Mouse (Mus musculus) embryonic facial prominence, embryonic 13.5 days (tissue): Measurements from ENCODE around the gene Urgcp. TPM values are rescaled to one million over a fixed set of nuclear protein-coding genes. Genes with fewer than 3 reads are reported as not detected.

Experiments
- ATAC-seq: fragments of 200-750 bp; cut with Nextera tagmentation; 2 replicates; pipeline ENCODE4 v1.8.0; 2017; ENCODE audit warnings: low read depth; ENCODE audit not compliant: insufficient number of reproducible peaks, insufficient read depth, low FRiP score, low TSS enrichment
- H3K27ac ChIP-seq: fragments of 300-500 bp; sonication (generic); 2 replicates; pipeline ENCODE4 v1.5.1; 2015; ENCODE audit warnings: moderate library complexity, mild to moderate bottlenecking, inconsistent platforms
- H3K27me3 ChIP-seq: fragments of 300-500 bp; sonication (generic); 2 replicates; pipeline ENCODE4 v1.6.1; 2015; ENCODE audit warnings: mild to moderate bottlenecking, inconsistent platforms
- H3K36me3 ChIP-seq: fragments of 300-500 bp; sonication (generic); 2 replicates; pipeline ENCODE4 v1.6.1; 2015; ENCODE audit warnings: mild to moderate bottlenecking, inconsistent platforms
- H3K4me1 ChIP-seq: fragments of 300-500 bp; sonication (generic); 2 replicates; pipeline ENCODE4 v1.6.1; 2015; ENCODE audit warnings: inconsistent platforms
- H3K4me2 ChIP-seq: fragments of 300-500 bp; sonication (generic); 2 replicates; pipeline ENCODE4 v1.6.1; 2015; ENCODE audit warnings: moderate library complexity, mild to moderate bottlenecking, inconsistent platforms
- H3K4me3 ChIP-seq: fragments of 300-500 bp; sonication (generic); 2 replicates; pipeline ENCODE4 v1.5.1; 2015; ENCODE audit warnings: mild to moderate bottlenecking, inconsistent platforms
- H3K9ac ChIP-seq: fragments of 300-500 bp; sonication (generic); 2 replicates; pipeline ENCODE4 v1.6.1; 2015; ENCODE audit warnings: mild to moderate bottlenecking, inconsistent platforms
- H3K9me3 ChIP-seq: fragments of 300-500 bp; sonication (generic); 2 replicates; pipeline ENCODE4 v1.6.1; 2016; ENCODE audit warnings: inconsistent platforms
- WGBS: fragments of 180-500 bp; shearing (Covaris S2); methylation state at CpG from one replicate; pipeline ENCODE4 v1.1.7; 2015; ENCODE audit warnings: mixed read lengths; 5-methylcytosine and 5-hydroxymethylcytosine counted together
- polyA plus RNA-seq: library from polyadenylated mRNA; unstranded; fragments of >200 nt; fragmentation: Nextera tagmentation; extraction: Ambion mirVana; gene quantifications from 2 replicates; pipeline ENCODE4 v1.2.1, GENCODE M21; 2015

The Urgcp gene
- polyA plus RNA-seq, 1 experiment from 2014 or later: 28.6 TPM

DNA sequence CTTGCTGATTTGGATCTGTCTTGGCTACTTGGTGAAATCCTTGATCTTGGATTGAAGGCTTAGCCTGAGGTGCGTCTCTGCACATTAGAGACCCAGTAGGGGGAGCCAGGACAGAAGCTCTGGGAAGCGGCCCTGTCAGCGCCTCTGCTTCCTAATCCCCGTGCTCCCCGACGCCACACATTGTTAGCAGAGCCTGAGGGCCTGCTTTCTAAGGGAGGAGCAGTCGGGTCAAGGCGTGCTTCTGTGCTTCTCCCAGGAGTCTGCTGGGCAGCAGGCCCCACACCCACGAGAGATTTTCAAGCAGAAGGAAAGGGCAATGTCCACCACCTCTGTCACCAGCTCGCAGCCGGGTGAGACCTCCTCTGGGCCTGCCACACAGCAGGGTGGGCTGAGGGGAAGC, 35.2 kb upstream of the Urgcp start:
- Histone ChIP-seq H3K36me3 (peaks cover 86% of the 10 kb centered on the region), H3K4me2 (no peak overlapping the region), H3K9me3 (no peaks in the 10 kb centered on the region), H3K27me3 (no peaks in the 10 kb centered on the region), H3K27ac (no peak overlapping the region), H3K4me1 (peaks cover 9% of the 10 kb centered on the region; the same call in 1 of the 2 replicates), H3K9ac (no peak overlapping the region), H3K4me3 (no peak overlapping the region)
- 63% methylated on average over 11 of the region's 11 CpGs for WGBS
- ATAC-seq: no peak

DNA sequence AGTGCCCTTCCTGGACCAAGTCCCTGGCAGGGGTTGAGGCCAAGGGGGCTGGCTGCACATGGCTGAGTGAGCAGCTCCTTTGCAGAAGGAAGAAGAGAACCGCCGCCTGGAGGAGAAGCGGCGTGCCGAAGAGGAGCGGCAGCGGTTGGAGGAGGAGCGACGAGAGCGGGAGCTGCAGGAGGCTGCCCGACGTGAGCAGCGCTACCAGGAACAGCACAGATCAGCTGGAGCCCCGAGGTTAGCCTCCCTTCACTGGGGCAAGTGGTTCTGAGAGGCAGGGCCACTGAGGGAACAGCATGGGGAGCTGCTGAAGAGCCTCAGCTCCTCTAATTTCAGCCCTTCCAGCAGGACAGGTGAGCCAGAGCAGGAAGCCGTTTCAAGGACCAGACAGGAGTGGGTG, 34.8 kb upstream of the Urgcp start:
- Histone ChIP-seq H3K9ac (no peak overlapping the region), H3K36me3 (peaks cover 90% of the 10 kb centered on the region)
- 82% methylated on average over 15 of the region's 15 CpGs for WGBS

DNA sequence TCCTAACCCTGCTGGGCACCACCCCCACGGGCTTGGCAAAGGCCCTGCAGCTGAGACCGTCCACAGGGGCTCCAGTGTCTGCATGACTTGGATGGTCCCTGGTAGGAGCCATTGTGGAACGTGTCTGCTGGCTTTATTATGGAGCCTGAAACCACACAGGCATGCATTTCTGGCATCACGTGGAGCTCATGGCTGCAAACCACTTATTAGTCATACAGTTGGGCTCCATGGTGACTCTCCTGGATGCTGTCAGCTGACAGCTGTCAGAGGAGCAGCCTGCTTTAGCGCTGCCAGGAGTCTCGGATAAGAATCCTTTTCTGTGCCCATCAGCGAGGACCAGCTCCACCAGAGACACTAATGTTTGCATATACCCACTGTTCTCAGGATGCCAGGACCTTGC, 33.5 kb upstream of the Urgcp start:
- Histone ChIP-seq H3K4me3 (no peak overlapping the region), H3K9ac (no peak overlapping the region), H3K36me3 (peaks cover 89% of the 10 kb centered on the region), H3K9me3 (no peaks in the 10 kb centered on the region), H3K4me1 (no peaks in the 10 kb centered on the region), H3K4me2 (no peak overlapping the region), H3K27ac (no peak overlapping the region), H3K27me3 (no peaks in the 10 kb centered on the region)
- no peak for ATAC-seq
- WGBS: 91% methylated on average over 7 of the region's 7 CpGs

More for the DNA sequence above, 34.8 kb upstream of the Urgcp start:
- H3K9me3 ChIP-seq: no peaks in the 10 kb centered on the region
- H3K27ac ChIP-seq: no peak overlapping the region
- no peaks in the 10 kb centered on the region for H3K27me3 ChIP-seq
- no peak overlapping the region for H3K4me3 ChIP-seq
- H3K4me2 ChIP-seq: no peak overlapping the region
- H3K4me1 ChIP-seq: 0 out of 2 replicates have a peak, but pooled peaks cover 4% of the 10 kb centered on the region
- no peak for ATAC-seq

DNA sequence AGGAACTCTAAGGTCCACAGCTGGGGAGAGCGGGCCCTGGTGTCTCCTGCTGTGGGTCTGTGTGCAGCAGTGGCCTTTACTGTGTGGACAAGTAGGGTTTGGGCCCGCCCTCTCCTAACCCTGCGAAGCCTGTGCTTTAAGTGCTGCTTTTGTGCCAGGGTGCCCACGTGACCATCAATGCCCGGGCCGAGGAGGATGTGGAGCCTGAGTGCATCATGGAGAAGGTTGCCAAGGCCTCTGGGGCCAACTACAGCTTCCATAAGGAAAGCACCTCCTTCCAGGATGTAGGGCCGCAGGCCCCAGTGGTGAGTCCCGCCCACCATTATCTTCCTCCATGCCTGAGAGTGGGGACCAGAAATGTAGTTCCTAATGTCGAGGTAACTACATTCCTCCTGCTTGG, 33.1 kb upstream of the Urgcp start:
- Histone ChIP-seq H3K9ac (no peak overlapping the region), H3K4me3 (no peak overlapping the region), H3K9me3 (no peaks in the 10 kb centered on the region), H3K4me1 (peaks cover 4% of the 10 kb centered on the region; the same call in 1 of the 2 replicates), H3K27ac (no peak overlapping the region), H3K4me2 (no peak overlapping the region), H3K27me3 (no peaks in the 10 kb centered on the region), H3K36me3 (peaks cover 88% of the 10 kb centered on the region)
- 92% methylated on average over 9 of the region's 9 CpGs for WGBS
- ATAC-seq: no peak

DNA sequence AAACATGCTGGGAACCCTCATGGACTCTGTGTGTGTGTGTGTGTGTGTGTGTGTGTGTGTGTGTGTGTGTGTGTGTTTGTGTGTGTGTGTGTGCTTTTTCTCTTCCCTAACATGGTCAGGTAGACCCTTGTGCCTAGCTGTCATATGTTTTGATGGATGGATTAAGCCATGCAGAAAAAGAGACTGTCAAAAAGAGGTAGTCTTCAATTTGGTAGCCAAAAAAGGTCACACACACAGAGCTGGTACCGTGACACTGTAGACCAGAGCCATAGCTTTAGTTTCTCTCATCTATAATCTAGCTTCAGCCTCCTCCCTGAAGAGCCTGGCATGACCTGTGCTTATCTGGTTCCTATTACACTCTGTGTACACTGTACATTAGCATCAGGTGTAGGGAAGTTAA, 28.3 kb upstream of the Urgcp start:
- no peak overlapping the region for H3K4me3 ChIP-seq
- peaks cover 26% of the 10 kb centered on the region for H3K4me1 ChIP-seq
- H3K9ac ChIP-seq: no peak overlapping the region; the same call in 1 of the 2 replicates
- WGBS: 77% methylated on average over 1 of the region's 1 CpGs
- H3K36me3 ChIP-seq: peaks cover 42% of the 10 kb centered on the region
- no peak overlapping the region for H3K27ac ChIP-seq
- ATAC-seq: no peak
- no peaks in the 10 kb centered on the region for H3K9me3 ChIP-seq
- H3K27me3 ChIP-seq: no peaks in the 10 kb centered on the region
- no peak overlapping the region for H3K4me2 ChIP-seq

DNA sequence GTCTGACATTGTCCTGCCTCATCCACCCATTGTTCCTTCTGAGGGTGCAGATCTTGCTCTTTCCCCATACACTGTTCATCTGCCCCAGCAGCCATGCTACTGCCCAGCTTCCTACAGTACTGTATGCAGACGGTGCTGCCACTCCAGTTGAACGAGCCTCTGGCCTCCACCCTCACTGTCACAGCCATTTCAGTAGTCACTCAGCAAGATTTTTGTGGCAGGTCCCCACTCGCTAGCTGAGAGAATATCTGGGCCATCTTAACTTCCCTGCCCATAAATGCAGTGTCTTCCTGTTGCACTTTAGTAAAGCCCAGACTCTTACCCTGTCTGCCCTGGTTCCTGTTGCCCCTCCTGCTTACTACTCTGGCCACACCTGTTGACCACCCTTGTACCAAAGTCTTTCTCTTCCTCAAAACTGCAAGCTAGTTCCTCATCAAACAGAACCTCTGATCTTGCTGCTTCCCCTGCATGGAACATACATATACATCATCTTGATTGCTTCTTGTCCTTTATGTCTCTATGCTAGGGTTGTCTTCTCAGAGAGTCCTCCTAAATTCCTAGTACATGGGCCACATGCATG, 27.7 kb upstream of the Urgcp start:
- WGBS: 73% methylated on average over 3 of the region's 3 CpGs
- Histone ChIP-seq H3K4me3 (peak overlapping the region; percentile 81; the same call in 1 of the 2 replicates), H3K4me1 (peaks cover 26% of the 10 kb centered on the region), H3K27ac (no peak overlapping the region), H3K36me3 (peaks cover 36% of the 10 kb centered on the region), H3K9ac (peak overlapping the region; percentile 89), H3K4me2 (peak overlapping the region; percentile 88), H3K9me3 (no peaks in the 10 kb centered on the region), H3K27me3 (no peaks in the 10 kb centered on the region)
- ATAC-seq: no peak

DNA sequence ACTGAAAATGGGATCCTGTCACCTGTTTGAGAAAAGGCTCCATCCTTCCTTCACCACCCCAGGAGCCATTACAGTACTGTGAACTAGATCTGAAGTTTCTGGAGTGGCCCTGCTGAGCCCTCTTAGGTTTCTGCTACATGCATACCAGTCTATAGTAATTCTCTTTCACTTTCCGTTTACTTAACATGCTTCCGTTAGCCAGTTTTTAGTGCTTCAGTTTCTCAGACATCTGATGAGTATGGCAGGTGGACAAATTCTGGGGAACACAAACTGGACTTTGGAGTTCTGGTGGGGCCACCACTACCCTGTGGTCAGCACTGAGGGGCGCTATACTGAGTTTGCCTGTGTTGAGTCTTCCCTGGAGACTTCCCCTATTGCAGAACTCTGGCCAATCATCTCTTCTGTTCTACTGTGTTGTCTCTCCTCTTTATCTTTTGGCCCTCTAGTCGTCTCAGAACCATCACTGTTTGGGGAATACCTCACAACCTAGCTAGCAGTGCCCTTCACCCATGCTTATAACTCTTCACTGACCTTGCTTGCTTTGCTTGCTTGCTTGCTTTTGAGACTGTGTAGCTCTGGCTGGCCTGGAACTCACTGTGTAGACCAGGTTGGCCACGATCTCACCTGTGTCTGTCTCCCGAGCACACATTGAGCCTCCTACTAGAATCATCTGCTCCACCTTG, 27.0 kb upstream of the Urgcp start:
- H3K4me1 ChIP-seq: peaks cover 26% of the 10 kb centered on the region
- H3K9ac ChIP-seq: peak overlapping the region; percentile 89
- no peaks in the 10 kb centered on the region for H3K9me3 ChIP-seq
- peak overlapping the region; percentile 91 for H3K27ac ChIP-seq
- no peaks in the 10 kb centered on the region for H3K27me3 ChIP-seq
- peaks cover 29% of the 10 kb centered on the region for H3K36me3 ChIP-seq
- H3K4me2 ChIP-seq: peak overlapping the region; percentile 88
- 70% methylated on average over 6 of the region's 6 CpGs for WGBS
- ATAC-seq: no peak
- peak overlapping the region; percentile 81 for H3K4me3 ChIP-seq

DNA sequence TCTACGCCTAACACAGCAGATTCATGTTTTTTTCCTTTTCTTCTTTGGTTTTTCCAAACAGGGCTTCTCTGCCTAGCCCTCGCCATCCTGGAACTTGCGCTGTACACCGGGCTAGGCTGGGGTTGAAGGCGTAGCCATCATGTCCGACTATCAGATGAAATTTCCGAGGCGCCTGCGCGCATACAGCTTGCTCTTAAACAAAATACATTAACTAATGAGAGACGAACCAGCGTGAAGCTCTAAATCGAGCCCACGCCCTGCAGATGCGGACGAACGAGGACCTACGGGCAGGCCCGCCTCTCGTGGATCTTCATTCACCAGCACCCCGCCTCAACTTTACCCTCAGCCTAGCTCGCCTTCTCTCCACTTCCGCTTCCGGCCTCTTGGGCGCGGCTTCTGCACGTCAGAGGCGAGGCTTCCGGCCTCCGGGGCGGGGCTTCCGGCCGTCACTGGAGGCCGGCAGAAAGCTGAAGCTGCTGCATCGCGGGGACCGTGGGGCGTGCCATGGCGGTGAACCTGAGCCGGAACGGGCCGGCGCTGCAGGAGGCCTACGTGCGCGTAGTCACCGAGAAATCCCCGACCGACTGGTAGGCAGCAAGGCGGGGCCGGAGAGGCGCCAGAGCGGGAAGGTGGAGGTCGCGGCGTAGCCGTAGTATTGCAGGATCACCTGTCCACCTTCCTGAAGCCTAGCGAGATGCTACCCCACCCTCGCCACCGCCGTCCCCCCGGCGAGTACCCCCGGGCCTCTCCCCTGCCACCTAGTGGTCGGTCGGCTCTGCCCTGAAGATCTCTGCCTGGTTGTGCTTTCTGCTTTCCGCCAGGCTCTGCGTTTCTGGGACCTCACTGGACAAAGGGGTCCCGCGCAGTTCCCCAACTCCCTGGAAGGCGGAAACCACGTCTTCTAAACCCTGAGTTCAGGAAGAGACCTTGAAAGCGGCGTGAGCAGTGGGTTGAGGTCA, 26.2 kb upstream of the Urgcp start, which contains the start of gene Dbnl:
TSS of gene Dbnl (plus strand) at position 433 of the 959 bp plus-strand sequence.
- H3K27ac ChIP-seq: peak within 1 kb of the TSS; percentile 91
- peaks cover 21% of the 10 kb centered on the region for H3K36me3 ChIP-seq
- H3K4me2 ChIP-seq: peak within 1 kb of the TSS; percentile 88
- H3K27me3 ChIP-seq: no peaks in the 10 kb centered on the region
- H3K9ac ChIP-seq: peak within 1 kb of the TSS; percentile 89
- peaks cover 26% of the 10 kb centered on the region for H3K4me1 ChIP-seq
- no peaks in the 10 kb centered on the region for H3K9me3 ChIP-seq
- H3K4me3 ChIP-seq: peak within 1 kb of the TSS; percentile 81
- under 1% methylated on average over 74 of the region's 74 CpGs for WGBS
- peak; percentile 91 for ATAC-seq

DNA sequence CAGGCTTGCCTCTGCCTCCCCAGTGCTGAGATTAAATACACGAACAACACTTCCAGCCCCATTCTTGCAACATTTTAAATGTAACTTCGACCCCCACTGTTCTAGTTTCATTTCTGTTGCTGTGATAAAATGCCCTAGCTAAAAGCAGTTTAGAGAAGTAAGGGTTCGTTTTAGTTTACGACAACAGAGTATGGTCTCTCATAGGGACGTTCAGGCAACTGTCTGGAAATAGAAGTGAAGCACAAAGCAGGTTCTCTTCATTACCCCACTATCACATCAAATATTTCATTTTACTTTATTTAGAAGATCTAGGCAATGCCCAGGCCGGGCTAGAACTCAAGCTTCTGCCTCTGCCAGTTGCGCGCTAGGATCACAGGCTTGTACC, 25.5 kb upstream of the Urgcp start:
- Histone ChIP-seq H3K27me3 (no peaks in the 10 kb centered on the region), H3K4me3 (peak overlapping the region; percentile 81), H3K9ac (peak overlapping the region; percentile 89), H3K4me1 (peaks cover 26% of the 10 kb centered on the region), H3K27ac (peak overlapping the region; percentile 91), H3K36me3 (peaks cover 16% of the 10 kb centered on the region), H3K9me3 (no peaks in the 10 kb centered on the region), H3K4me2 (peak overlapping the region; percentile 88)
- 39% methylated on average over 8 of the region's 8 CpGs for WGBS
- no peak for ATAC-seq

DNA sequence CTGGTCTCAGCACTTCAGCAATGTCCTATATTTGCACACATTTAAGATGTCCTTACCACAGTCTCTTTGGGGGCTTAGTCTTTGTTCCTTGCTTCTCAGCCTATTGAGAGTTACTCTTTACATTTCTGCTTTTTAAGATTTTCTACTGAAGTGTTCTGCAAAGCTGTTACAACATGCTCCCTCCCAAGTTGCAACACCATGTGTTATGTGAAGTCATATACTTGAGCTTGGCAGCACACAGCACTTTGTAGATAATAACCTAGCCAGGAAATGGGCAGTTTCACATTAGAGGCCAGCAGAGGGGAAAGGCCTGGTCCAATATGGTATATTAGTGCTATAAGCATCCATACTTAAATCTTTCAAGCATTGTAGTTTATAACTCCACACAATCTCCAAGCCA, 23.6 kb upstream of the Urgcp start:
- H3K4me3 ChIP-seq: no peak overlapping the region
- ATAC-seq: no peak
- no peaks in the 10 kb centered on the region for H3K9me3 ChIP-seq
- peaks cover 3% of the 10 kb centered on the region; the same call in 1 of the 2 replicates for H3K36me3 ChIP-seq
- no peak overlapping the region for H3K27ac ChIP-seq
- H3K4me1 ChIP-seq: peaks cover 26% of the 10 kb centered on the region
- no peak overlapping the region for H3K4me2 ChIP-seq
- no peaks in the 10 kb centered on the region for H3K27me3 ChIP-seq
- no peak overlapping the region for H3K9ac ChIP-seq

DNA sequence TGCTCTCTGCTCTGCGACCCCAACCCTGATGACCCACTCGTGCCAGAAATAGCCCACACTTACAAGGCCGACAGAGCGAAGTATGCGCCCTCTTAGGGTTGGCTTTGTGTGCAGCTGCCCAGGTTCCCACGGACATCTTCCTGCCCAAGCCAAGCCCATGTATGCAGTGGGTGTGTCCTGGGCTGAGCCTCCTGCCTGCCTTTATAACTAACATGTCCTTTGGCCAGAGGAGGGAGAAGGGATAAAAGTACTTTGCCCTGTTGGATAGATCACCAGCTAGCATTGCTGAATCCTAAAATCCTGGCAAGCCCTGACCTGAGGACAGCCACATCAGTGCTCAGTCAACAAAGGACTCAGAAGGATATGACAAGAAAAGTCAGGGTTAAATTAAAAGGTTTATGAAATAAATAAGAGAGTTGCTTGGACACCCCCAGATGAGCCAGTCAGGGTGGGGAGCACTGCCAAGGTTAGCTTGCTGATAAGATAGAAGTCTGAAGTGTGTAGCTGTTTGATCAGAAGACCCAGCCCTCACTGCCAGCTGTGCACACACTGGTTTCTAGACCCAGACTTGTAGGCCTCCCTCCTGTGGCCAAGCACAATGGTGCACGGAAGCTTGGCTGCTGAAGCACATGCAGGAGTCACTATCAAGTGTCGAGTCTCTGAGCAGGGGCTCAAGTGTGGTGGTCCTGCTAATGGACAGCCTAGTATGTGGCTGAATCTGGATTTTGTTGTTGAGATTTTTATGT, 20.2 kb upstream of the Urgcp start:
- no peaks in the 10 kb centered on the region for H3K9me3 ChIP-seq
- WGBS: 76% methylated on average over 8 of the region's 8 CpGs
- no peak overlapping the region for H3K27ac ChIP-seq
- H3K4me1 ChIP-seq: peaks cover 4% of the 10 kb centered on the region
- H3K27me3 ChIP-seq: no peaks in the 10 kb centered on the region
- no peak overlapping the region for H3K4me3 ChIP-seq
- no peak overlapping the region for H3K9ac ChIP-seq
- H3K36me3 ChIP-seq: no peaks in the 10 kb centered on the region; the same call in 1 of the 2 replicates
- H3K4me2 ChIP-seq: no peak overlapping the region
- no peak for ATAC-seq
